Mouse (Mus musculus) activated CD4-positive, CD25-positive, alpha-beta regulatory T cell, adult 4 months (primary cell): Measurements from ENCODE around the gene Smarca5. TPM values are rescaled to one million over a fixed set of nuclear protein-coding genes. Genes with fewer than 3 reads are reported as not detected.

Source experiments
- ATAC-seq: one replicate; pipeline ENCODE4 v1.8.0; 2017
- polyA plus RNA-seq, 2 experiments: library from polyadenylated mRNA; unstranded; fragments of 100-300 nt; shearing (Covaris generic); gene quantifications; one replicate each; pipeline ENCODE4 v1.2.1; 2017

Smarca5 gene
- polyA plus RNA-seq, 2 experiments from 2014 or later, result 25.0 to 26.0 TPM

- ATAC-seq, result no peak
These were observed 75.8 kb downstream of the Smarca5 start for GRCm38 (mm10) chr8:80663476-80663875.

DNA sequence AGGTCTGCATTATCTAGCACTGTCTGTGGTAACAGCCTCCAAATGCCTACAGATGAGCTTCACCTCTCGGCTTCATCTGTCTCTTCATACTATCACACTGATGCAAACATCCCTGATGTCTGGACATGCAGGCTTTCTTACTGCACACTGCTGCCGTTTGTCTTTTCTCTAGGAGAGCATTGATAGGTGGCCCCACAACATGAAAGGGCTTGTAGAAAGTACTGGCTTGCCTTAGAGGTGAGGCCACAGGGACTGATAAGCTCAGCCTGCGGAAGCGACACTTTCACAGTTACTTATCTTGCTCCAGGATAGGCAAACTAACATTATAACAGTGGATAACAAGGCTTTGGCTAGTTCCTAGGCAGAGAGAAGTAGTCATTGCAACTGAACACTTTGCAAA is 78.2 kb downstream of the Smarca5 start:
- no peak for ATAC-seq

DNA sequence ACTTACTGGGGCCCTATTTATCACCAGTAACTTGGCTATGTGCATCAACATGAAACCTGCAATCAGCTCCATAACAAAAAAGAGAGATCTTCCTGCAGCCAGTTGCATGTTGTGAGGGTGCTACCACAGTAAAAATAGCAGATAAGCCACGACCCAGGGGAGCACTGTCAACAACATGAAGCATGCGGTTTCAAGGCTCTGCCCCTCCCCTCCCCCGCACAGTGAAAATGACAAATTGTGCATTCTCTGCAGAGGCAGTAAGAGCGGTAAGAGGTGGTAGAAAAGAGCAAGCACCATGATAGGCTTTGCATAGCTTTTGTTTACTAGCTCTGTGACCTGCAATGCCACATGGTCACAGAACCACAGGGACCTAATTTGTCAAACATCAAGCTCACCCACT is 81.7 kb downstream of the Smarca5 start:
- no peak for ATAC-seq

Other genes with a start within 250 kb of the Smarca5 start
- gene Gypa, start 245.7 kb downstream of the Smarca5 start, polyA plus RNA-seq, result 1 to 10 TPM in 1 of 2 experiments, under 1 TPM in 1; 0.17 to 3.9 TPM
- gene Frem3, start 128.4 kb downstream of the Smarca5 start, polyA plus RNA-seq, result not detected
- gene Gab1, start 141.0 kb upstream of the Smarca5 start, polyA plus RNA-seq, result under 1 TPM in 1 of 2 experiments, not detected in 1; 0.15 TPM